Mouse (Mus musculus) CH12.LX (cell line): ENCODE data around the gene Hemgn. TPM values are rescaled to one million over a fixed set of nuclear protein-coding genes. Genes with fewer than 3 reads are reported as not detected.

Source experiments
- DNase-seq: peaks from one replicate; pipeline ENCODE4 v3.0.0-alpha.2; 2013; ENCODE audit errors: extremely low read depth
- H3K27ac ChIP-seq: 2 replicates; pipeline ENCODE4 v1.5.1; 2012; ENCODE audit warnings: low read depth, mild to moderate bottlenecking, control low read depth, moderate library complexity; ENCODE audit not compliant: insufficient read depth
- H3K27me3 ChIP-seq: replicated peaks from 2 replicates; pipeline ENCODE3; 2012; ENCODE audit warnings: inconsistent platforms
- H3K36me3 ChIP-seq, 2 experiments: replicated peaks in 1 of 2; 2 replicates each; pipeline versions ENCODE3 to v1.6.1; 2012; ENCODE audit warnings: inconsistent platforms in 1 of 2, low read length in 1 of 2, mild to moderate bottlenecking in 1 of 2, mixed read lengths in 1 of 2, moderate library complexity in 1 of 2; ENCODE audit not compliant: control insufficient read depth in 1 of 2, insufficient read depth in 1 of 2
- H3K4me1 ChIP-seq, 2 experiments: 2 replicates each; pipeline ENCODE4 v1.6.1; 2012; ENCODE audit warnings: inconsistent platforms in 1 of 2, moderate library complexity in 1 of 2; ENCODE audit not compliant: insufficient read depth in 2 of 2, control insufficient read depth in 1 of 2
- H3K4me2 ChIP-seq: 2 replicates; pipeline ENCODE4 v1.6.1; 2012; ENCODE audit warnings: low read depth, mild to moderate bottlenecking, control low read depth; ENCODE audit not compliant: poor library complexity, insufficient read depth, severe bottlenecking
- H3K4me3 ChIP-seq, 3 experiments: fragments of 150-350 bp in 1 of 3; sonication (generic) in 1 of 3; replicated peaks in 1 of 3; 2 replicates each; pipeline versions ENCODE3 to v1.5.1; 2011 to 2012; ENCODE audit warnings: low read depth in 2 of 3, low read length in 2 of 3, mild to moderate bottlenecking in 2 of 3, moderate library complexity in 2 of 3, control low read depth in 1 of 3, improper control_type of control experiment in 1 of 3, inconsistent platforms in 1 of 3, mixed read lengths in 1 of 3; ENCODE audit not compliant: poor library complexity in 1 of 3
- H3K79me2 ChIP-seq: replicated peaks from 2 replicates; pipeline ENCODE4 v1.6.1; 2012; ENCODE audit warnings: mild to moderate bottlenecking, moderate library complexity; ENCODE audit not compliant: control insufficient read depth, poor library complexity, insufficient read depth, severe bottlenecking; ENCODE audit errors: extremely low read depth
- H3K9ac ChIP-seq: 2 replicates; pipeline ENCODE4 v1.6.1; 2012; ENCODE audit warnings: low read depth, mild to moderate bottlenecking, control low read depth, moderate library complexity; ENCODE audit not compliant: insufficient read depth
- H3K9me3 ChIP-seq: replicated peaks from 2 replicates; pipeline ENCODE3; 2012; ENCODE audit warnings: low read length, inconsistent platforms, mixed read lengths
- CTCF ChIP-seq, 2 experiments: IDR thresholded peaks in 1 of 2; conservative IDR thresholded peaks in 1 of 2; 2 replicates each; pipeline ENCODE4 v1.5.1; 2011 to 2012; ENCODE audit warnings: low read depth in 2 of 2, low read length in 2 of 2, improper control_type of control experiment in 1 of 2, inconsistent platforms in 1 of 2, mild to moderate bottlenecking in 1 of 2, moderate library complexity in 1 of 2
- E2F4 ChIP-seq: IDR thresholded peaks from 2 replicates; pipeline ENCODE4 v1.6.1; 2011; ENCODE audit warnings: low read depth, low read length, improper control_type of control experiment; ENCODE audit not compliant: insufficient replicate concordance
- ELF1 ChIP-seq: IDR thresholded peaks from 2 replicates; pipeline ENCODE4 v1.6.1; 2014; ENCODE audit warnings: low read depth, mild to moderate bottlenecking, inconsistent platforms, low read length, improper control_type of control experiment
- EP300 ChIP-seq: IDR thresholded peaks from 2 replicates; pipeline ENCODE4 v1.6.1; 2011; ENCODE audit warnings: low read length, improper control_type of control experiment
- IRF4 ChIP-seq: IDR thresholded peaks from 2 replicates; pipeline ENCODE4 v1.6.1; 2014; ENCODE audit warnings: low read depth, mild to moderate bottlenecking, inconsistent platforms, low read length, improper control_type of control experiment
- JUN ChIP-seq: IDR thresholded peaks from 2 replicates; pipeline ENCODE4 v1.6.1; 2011; ENCODE audit warnings: low read depth, mild to moderate bottlenecking, low read length, improper control_type of control experiment, moderate library complexity; ENCODE audit not compliant: insufficient read depth
- MAFK ChIP-seq: IDR thresholded peaks from 2 replicates; pipeline ENCODE4 v1.6.1; 2011; ENCODE audit warnings: low read length, improper control_type of control experiment; ENCODE audit not compliant: insufficient replicate concordance
- MAX ChIP-seq: IDR thresholded peaks from 2 replicates; pipeline ENCODE4 v1.6.1; 2011; ENCODE audit warnings: low read length, improper control_type of control experiment
- MXI1 ChIP-seq: IDR thresholded peaks from 2 replicates; pipeline ENCODE4 v1.6.1; 2011; ENCODE audit warnings: mild to moderate bottlenecking, low read depth, low read length, improper control_type of control experiment
- MYC ChIP-seq: IDR thresholded peaks from 2 replicates; pipeline ENCODE4 v1.6.1; 2011; ENCODE audit warnings: low read depth, mild to moderate bottlenecking, improper control_type of control experiment, low read length
- NELFE ChIP-seq: IDR thresholded peaks from 2 replicates; pipeline ENCODE4 v1.6.1; 2011; ENCODE audit warnings: low read depth, low read length, improper control_type of control experiment
- NRF1 ChIP-seq: IDR thresholded peaks from 2 replicates; pipeline ENCODE4 v1.6.1; 2014; ENCODE audit warnings: low read depth, mild to moderate bottlenecking, inconsistent platforms, low read length, improper control_type of control experiment, moderate library complexity
- PAX5 ChIP-seq: IDR thresholded peaks from 2 replicates; pipeline ENCODE4 v1.6.1; 2012; ENCODE audit warnings: low read length, inconsistent platforms, mixed read lengths
- POLR2A ChIP-seq: IDR thresholded peaks from 2 replicates; pipeline ENCODE4 v1.6.1; 2011; ENCODE audit warnings: low read depth, mild to moderate bottlenecking, improper control_type of control experiment, low read length
- POLR2AphosphoS2 ChIP-seq: IDR thresholded peaks from 2 replicates; pipeline ENCODE4 v1.6.1; 2011; ENCODE audit warnings: low read depth, low read length, improper control_type of control experiment
- RAD21 ChIP-seq: IDR thresholded peaks from 2 replicates; pipeline ENCODE4 v1.6.1; 2011; ENCODE audit warnings: low read depth, mild to moderate bottlenecking, low read length, improper control_type of control experiment, moderate library complexity
- SIN3A ChIP-seq: IDR thresholded peaks from 2 replicates; pipeline ENCODE4 v1.6.1; 2012; ENCODE audit warnings: low read length, improper control_type of control experiment, inconsistent platforms
- SMC3 ChIP-seq: IDR thresholded peaks from 2 replicates; pipeline ENCODE4 v1.6.1; 2011; ENCODE audit warnings: low read depth, low read length, improper control_type of control experiment
- TBP ChIP-seq: conservative IDR thresholded peaks from 2 replicates; pipeline ENCODE4 v1.6.1; 2011; ENCODE audit warnings: low read depth, low read length, improper control_type of control experiment
- UBTF ChIP-seq: IDR thresholded peaks from 2 replicates; pipeline ENCODE4 v1.6.1; 2012; ENCODE audit warnings: low read depth, mild to moderate bottlenecking, inconsistent platforms, low read length, improper control_type of control experiment, moderate library complexity
- USF2 ChIP-seq: conservative IDR thresholded peaks from 2 replicates; pipeline ENCODE4 v1.6.1; 2011; ENCODE audit warnings: low read depth, low read length, improper control_type of control experiment
- ZC3H11A ChIP-seq: IDR thresholded peaks from 2 replicates; pipeline ENCODE4 v1.6.1; 2012; ENCODE audit warnings: low read depth, mild to moderate bottlenecking, inconsistent platforms, low read length, improper control_type of control experiment
- ZMIZ1 ChIP-seq: IDR thresholded peaks from 2 replicates; pipeline ENCODE4 v1.6.1; 2012; ENCODE audit warnings: low read depth, mild to moderate bottlenecking, inconsistent platforms, low read length, improper control_type of control experiment
- ZNF384 ChIP-seq: IDR thresholded peaks from 2 replicates; pipeline ENCODE4 v1.6.1; 2012; ENCODE audit warnings: low read depth, low read length, improper control_type of control experiment, inconsistent platforms
- dilution Hi-C: fragments of 300-500 bp; cut with MboI; formaldehyde crosslinking; loops from 2 replicates; pipeline ENCODE4 v1.14.3; 2020; ENCODE audit warnings: low sequenced_read_pairs; ENCODE audit not compliant: extremely low pct_unique_long_range_greater_than_20kb, extremely low pct_ligation_motif_present
- in situ Hi-C: fragments of 300-500 bp; cut with MboI; formaldehyde crosslinking; loops from 3 replicates; pipeline ENCODE4 v1.14.3; 2019; ENCODE audit warnings: low sequenced_read_pairs, low pct_ligation_motif_present, low pct_unique_long_range_greater_than_20kb, mixed read lengths
- polyA plus RNA-seq: library from polyadenylated mRNA; unstranded; fragments of >175 nt; gene quantifications from 2 replicates; pipeline ENCODE4 v1.2.1, GENCODE M21; 2012; ENCODE audit warnings: low read depth; ENCODE audit not compliant: insufficient read length
- total RNA-seq, 2 experiments: library from RNA; depleted of rRNA; stranded (reverse); fragments of 300-350 nt in 1 of 2; fragments of >200 nt in 1 of 2; gene quantifications; 2 replicates each; pipeline ENCODE4 v1.2.3; 2012 to 2014

The Hemgn gene
- total and polyA plus RNA-seq, 3 experiments, result not detected

- H3K9ac ChIP-seq, result no peak overlapping the region
- no peak overlapping the region for H3K27ac ChIP-seq
- peak; percentile 34 for DNase-seq
- H3K4me1 ChIP-seq, result peaks cover 0 to 22% of the 10 kb centered on the region in 2 experiments; a peak in 2 of 4 replicates
- no peak for TF ChIP-seq E2F4
- TF ChIP-seq JUN, result no peak
- H3K4me3 ChIP-seq, result no peak overlapping the region
- dilution Hi-C loops, result no loop called here
- no peaks in the 10 kb centered on the region for H3K27me3 ChIP-seq
- no peaks in the 10 kb centered on the region for H3K79me2 ChIP-seq
- H3K9me3 ChIP-seq, result no peaks in the 10 kb centered on the region
- in situ Hi-C loops, result loop anchor here (5.0 kb wide), 1 partner anchor 53 kb away; no protein-coding TSS in a partner anchor
- H3K4me2 ChIP-seq, result no peak overlapping the region
- H3K36me3 ChIP-seq, result no peaks in the 10 kb centered on the region
These were observed 18.9 kb downstream of the Hemgn start for GRCm38 (mm10) chr4:46394388-46394787.

DNA sequence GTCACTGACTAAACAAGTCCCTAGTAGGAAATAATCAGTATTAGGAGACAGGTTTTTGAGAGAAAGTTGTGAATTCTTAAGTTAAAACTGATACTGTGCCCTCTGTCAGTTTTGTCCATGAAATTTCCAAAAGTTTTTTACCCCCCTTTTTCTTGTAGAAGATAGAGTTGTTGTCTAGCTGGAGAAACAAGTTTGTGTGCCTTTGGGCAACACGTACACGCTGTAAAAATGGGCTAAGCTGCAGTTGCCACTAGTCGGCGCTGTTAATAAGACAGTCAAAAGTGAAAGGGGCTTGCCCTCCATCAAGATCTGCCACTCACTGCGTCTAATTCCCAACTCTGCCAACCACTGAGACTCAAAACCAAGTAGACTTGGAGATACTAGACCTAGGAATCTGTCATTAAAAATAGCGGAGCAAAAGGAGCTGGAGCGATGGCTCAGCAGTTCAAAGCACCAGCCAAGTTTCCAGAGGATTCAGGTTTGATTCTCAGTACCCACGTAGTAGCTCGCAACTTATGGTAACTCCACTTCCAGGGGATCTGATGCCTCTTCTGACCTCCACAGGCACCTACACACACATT is 22.8 kb downstream of the Hemgn start:
- Histone ChIP-seq H3K27ac (no peak overlapping the region), H3K79me2 (no peaks in the 10 kb centered on the region), H3K4me1 (peaks cover 0 to 38% of the 10 kb centered on the region in 2 experiments; a peak in 2 of 4 replicates), H3K36me3 (peaks cover 11 to 19% of the 10 kb centered on the region in 2 experiments), H3K9ac (peak overlapping the region; percentile 100; the same call in 1 of the 2 replicates), H3K4me3 (peak overlapping the region in 2 of 3 experiments; percentile 60 to 78), H3K9me3 (no peaks in the 10 kb centered on the region), H3K4me2 (peak overlapping the region; percentile 80), H3K27me3 (no peaks in the 10 kb centered on the region)
- TF ChIP-seq POLR2AphosphoS2 (no peak), MAFK (no peak), CTCF (conservative IDR thresholded peaks at IDR 0.05 in 1 of 2, IDR thresholded peaks at IDR 0.05 in 1 of 2; ENCODE audit: low read depth in 2 of 2, low read length in 2 of 2) (peak; percentile 90 to 94), MYC (peak; percentile 84; the same call in 1 of the 2 replicates), MAX (peak; percentile 69), NRF1 (no peak), TBP (peak; percentile 65; the same call in 1 of the 2 replicates), PAX5 (no peak), MXI1 (no peak), ZC3H11A (no peak), ZNF384 (no peak), RAD21 (peak; percentile 70), ZMIZ1 (no peak), POLR2A (peak; percentile 42; the same call in 1 of the 2 replicates), NELFE (0 out of 2 replicates have a peak, but pooled peaks have one; percentile 17), USF2 (no peak), JUN (no peak), IRF4 (no peak), SIN3A (0 out of 2 replicates have a peak, but pooled peaks have one; percentile 71), ELF1 (no peak), UBTF (no peak), EP300 (no peak), SMC3 (peak; percentile 72)
- in situ Hi-C loops, result loop anchor here (5.0 kb wide), 1 partner anchor 57 kb away; no protein-coding TSS in a partner anchor
- dilution Hi-C loops, result no loop called here
- DNase-seq, result peak; percentile 94
